Mouse (Mus musculus): ENCODE measurements around the gene Olfr571. TPM values are rescaled to one million over a fixed set of nuclear protein-coding genes. Genes with fewer than 3 reads are reported as not detected.

Gene Olfr571
- total RNA-seq, 2 experiments from 2014 or later: not detected

Other genes starting within 250 kb of the Olfr571 start
- 10 to 100 TPM in 1 of 2 experiments, 1 to 10 TPM in 1; 6.9 to 10.6 TPM for gene Trim68, start 230.2 kb downstream of the Olfr571 start, total RNA-seq (2021)
- gene Olfr557, start 221.6 kb downstream of the Olfr571 start, total RNA-seq (2021): not detected
- 1 to 10 TPM; 6.2 TPM for gene Olfr558, start 215.3 kb downstream of the Olfr571 start, total RNA-seq (2021)
- gene Olfr33, start 198.5 kb downstream of the Olfr571 start, total RNA-seq (2021): not detected
- not detected for gene Olfr559, start 190.0 kb downstream of the Olfr571 start, total RNA-seq (2021)
- gene Olfr560, start 158.2 kb downstream of the Olfr571 start, total RNA-seq (2021): under 1 TPM; 0.12 to 0.57 TPM
- 1 to 10 TPM; 2.1 to 2.2 TPM for gene Olfr78, start 158.1 kb downstream of the Olfr571 start, total RNA-seq (2021)
- not detected for gene Olfr561, start 146.3 kb downstream of the Olfr571 start, total RNA-seq (2021)
- not detected for gene Olfr564, start 114.1 kb downstream of the Olfr571 start, total RNA-seq (2021)
- gene Olfr566, start 58.8 kb downstream of the Olfr571 start, total RNA-seq (2021): not detected
- gene Olfr568, start 40.4 kb downstream of the Olfr571 start, total RNA-seq (2021): not detected
- gene Olfr569, start 26.7 kb downstream of the Olfr571 start, total RNA-seq (2021): not detected
- gene Olfr570, start 23.0 kb downstream of the Olfr571 start, total RNA-seq (2021): not detected
- gene Olfr572, start 6.9 kb upstream of the Olfr571 start, total RNA-seq (2021): not detected
- not detected for gene Olfr573-ps1, start 25.0 kb upstream of the Olfr571 start, total RNA-seq (2021)
- gene Olfr574, start 30.9 kb upstream of the Olfr571 start, total RNA-seq (2021): not detected
- gene Olfr575, start 41.2 kb upstream of the Olfr571 start, total RNA-seq (2021): not detected
- gene Olfr576, start 45.1 kb upstream of the Olfr571 start, total RNA-seq (2021): not detected
- gene Olfr577, start 58.4 kb upstream of the Olfr571 start, total RNA-seq (2021): not detected
- gene Olfr578, start 71.8 kb upstream of the Olfr571 start, total RNA-seq (2021): not detected
- gene Olfr582, start 120.5 kb upstream of the Olfr571 start, total RNA-seq (2021): not detected
- gene Olfr583, start 133.8 kb upstream of the Olfr571 start, total RNA-seq (2021): not detected
- not detected for gene Olfr584, start 164.3 kb upstream of the Olfr571 start, total RNA-seq (2021)
- gene Olfr585, start 180.2 kb upstream of the Olfr571 start, total RNA-seq (2021): not detected
- not detected for gene Olfr586, start 208.1 kb upstream of the Olfr571 start, total RNA-seq (2021)
- gene Olfr588-ps1, start 223.3 kb upstream of the Olfr571 start, total RNA-seq (2021): not detected
- gene Olfr589, start 238.8 kb upstream of the Olfr571 start, total RNA-seq (2021): not detected

Data from heart, postnatal 10 days (tissue).